Mouse (Mus musculus) heart, postnatal 0 days (tissue): ENCODE measurements at regions not wholly inside any gene's neighbourhood (a gene's known extent, or its start where the extent isn't known, plus 50 kb on each side); places are given as distances from the start of the nearest gene placed in this dataset.

Source experiments
- ATAC-seq: fragments of 200-750 bp; cut with Nextera tagmentation; 2 replicates; pipeline ENCODE4 v1.8.0; 2017; ENCODE audit warnings: low read depth, moderate number of reproducible peaks, moderate library complexity; ENCODE audit not compliant: insufficient read depth
- DNase-seq: peaks from one replicate; pipeline ENCODE4 v3.0.0-alpha.2; 2016; ENCODE audit warnings: low spot score
- H3K27ac ChIP-seq: fragments of 300-500 bp; sonication (generic); 2 replicates; pipeline ENCODE4 v1.5.1; 2014; ENCODE audit warnings: low read depth, mild to moderate bottlenecking
- H3K27me3 ChIP-seq: fragments of 300-500 bp; sonication (generic); 2 replicates; pipeline ENCODE4 v1.6.1; 2014; ENCODE audit warnings: low read length, mixed read lengths; ENCODE audit not compliant: control insufficient read depth, insufficient read depth
- H3K36me3 ChIP-seq: fragments of 300-500 bp; sonication (generic); replicated peaks from 2 replicates; pipeline ENCODE4 v1.6.1; 2014; ENCODE audit warnings: low read length, mixed read lengths; ENCODE audit not compliant: control insufficient read depth, insufficient read depth
- H3K4me1 ChIP-seq: fragments of 300-500 bp; sonication (generic); 2 replicates; pipeline ENCODE4 v1.6.1; 2014; ENCODE audit warnings: antibody characterized with exemption; ENCODE audit not compliant: control insufficient read depth, insufficient read depth
- H3K4me2 ChIP-seq: fragments of 300-500 bp; sonication (generic); 2 replicates; pipeline ENCODE4 v1.6.1; 2014; ENCODE audit warnings: low read depth, mild to moderate bottlenecking, low read length, moderate library complexity
- H3K4me3 ChIP-seq: fragments of 300-500 bp; sonication (generic); 2 replicates; pipeline ENCODE4 v1.5.1; 2014; ENCODE audit warnings: low read depth, low read length
- H3K9ac ChIP-seq: fragments of 300-500 bp; sonication (generic); replicated peaks from 2 replicates; pipeline ENCODE4 v1.6.1; 2014; ENCODE audit warnings: low read depth, low read length, mixed read lengths
- H3K9me3 ChIP-seq: fragments of 300-500 bp; sonication (generic); replicated peaks from 2 replicates; pipeline ENCODE4 v1.6.1; 2016; ENCODE audit warnings: low read length; ENCODE audit not compliant: control insufficient read depth
- CTCF ChIP-seq: IDR thresholded peaks from 2 replicates; pipeline ENCODE4 v1.5.1; 2016; ENCODE audit warnings: antibody characterized with exemption, control low read depth, low read depth
- EP300 ChIP-seq: IDR thresholded peaks from 2 replicates; pipeline ENCODE4 v1.6.1; 2016; ENCODE audit warnings: antibody characterized with exemption, low read depth
- WGBS: fragments of 180-500 bp; shearing (Covaris S2); extraction: QIAGEN DNeasy Blood & Tissue Kit; methylation state at CpG from one replicate; pipeline ENCODE4 v1.1.7; 2014; 5-methylcytosine and 5-hydroxymethylcytosine counted together

DNA sequence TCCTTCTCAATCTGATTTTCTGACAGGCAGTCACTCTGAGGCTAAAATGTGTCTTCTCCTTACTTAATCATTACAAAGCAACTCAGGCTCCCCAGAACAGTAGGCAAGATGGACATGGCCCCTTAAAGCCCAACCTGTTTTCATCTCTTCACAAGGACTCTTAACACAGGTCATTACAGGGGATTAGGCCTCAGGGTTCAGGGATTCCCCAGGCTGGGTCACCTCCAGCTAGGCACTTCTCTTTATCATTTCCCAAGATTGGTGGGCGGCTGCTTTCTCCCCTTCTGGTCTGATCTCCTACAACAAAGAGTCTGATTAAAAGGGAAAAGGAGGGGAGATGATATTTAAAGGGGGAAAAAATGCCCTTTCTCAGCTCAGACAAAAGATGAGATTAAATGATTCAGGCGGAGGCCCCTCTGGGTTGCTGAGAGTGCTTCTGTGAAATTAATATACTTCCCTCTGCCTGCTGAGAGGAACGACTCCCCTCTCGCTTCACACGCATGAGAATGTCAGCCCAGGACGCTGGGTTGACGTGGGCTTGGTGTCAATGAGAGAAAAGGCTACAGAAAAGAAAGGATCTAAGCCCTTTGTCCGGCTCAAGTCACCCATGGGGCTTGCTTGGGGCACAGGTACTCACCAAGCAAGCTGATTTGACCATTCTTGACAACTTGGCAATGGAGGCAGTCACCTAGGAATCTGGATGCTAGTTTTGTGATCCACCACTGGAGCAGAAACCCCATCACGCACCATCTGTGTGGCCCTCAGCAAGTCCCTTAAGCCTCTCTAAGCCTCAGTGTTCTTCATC, 152.3 kb downstream of the Gsdmc2 start:
- Histone ChIP-seq H3K36me3 (no peaks in the 10 kb centered on the region), H3K27me3 (no peaks in the 10 kb centered on the region), H3K4me2 (no peak overlapping the region), H3K27ac (no peak overlapping the region), H3K9me3 (no peaks in the 10 kb centered on the region), H3K4me3 (no peak overlapping the region), H3K4me1 (no peaks in the 10 kb centered on the region), H3K9ac (no peak overlapping the region)
- no peak for TF ChIP-seq CTCF
- WGBS, result 63% methylated on average over 9 of the region's 9 CpGs
- ATAC-seq, result no peak
- DNase-seq, result no peak

DNA sequence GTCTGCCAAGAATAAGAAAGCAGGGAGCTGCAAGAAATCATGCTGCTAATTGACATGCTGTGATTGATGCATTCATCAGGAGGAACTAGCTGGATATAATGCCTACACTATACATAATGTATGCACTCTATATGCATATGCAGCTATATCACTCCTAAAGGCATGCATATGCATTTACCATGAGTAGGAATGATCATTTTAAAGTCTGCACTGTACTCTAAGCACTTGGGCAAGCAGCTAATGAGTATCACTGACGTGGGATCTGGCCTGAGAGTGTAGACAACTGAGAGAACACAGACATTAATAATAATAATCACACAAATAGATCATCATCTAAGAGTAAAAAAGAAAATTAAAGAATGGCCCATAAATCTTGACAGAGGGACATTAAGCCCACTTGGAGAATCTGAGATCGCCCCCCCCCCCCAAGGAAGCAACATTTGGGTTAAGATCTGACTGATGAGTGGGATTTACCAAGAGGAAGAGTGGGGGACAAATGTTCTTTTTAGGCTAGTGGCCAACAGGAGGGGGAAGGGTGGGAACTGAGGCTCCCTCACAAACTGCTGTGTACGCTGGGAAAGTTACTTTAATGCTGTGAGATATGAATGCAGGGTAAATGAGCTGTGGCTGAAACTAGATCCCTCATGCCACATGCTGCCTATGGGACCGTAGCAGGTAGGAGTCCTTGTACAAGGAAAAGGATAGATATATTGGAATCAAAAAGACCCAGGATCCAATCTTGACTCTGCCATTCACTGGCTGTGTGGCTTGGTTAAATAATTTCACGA, 155.0 kb downstream of the Gsdmc2 start:
- no peak for ATAC-seq

GRCm38 (mm10) chr15:63687852-63688251, 157.1 kb downstream of the Gsdmc2 start:
- Histone ChIP-seq H3K4me1 (no peaks in the 10 kb centered on the region), H3K4me3 (no peak overlapping the region), H3K27me3 (no peaks in the 10 kb centered on the region), H3K9ac (no peak overlapping the region), H3K27ac (no peak overlapping the region), H3K36me3 (no peaks in the 10 kb centered on the region), H3K4me2 (no peak overlapping the region), H3K9me3 (no peaks in the 10 kb centered on the region)
- DNase-seq (no peak), ATAC-seq (no peak)
- WGBS, result 95% methylated on average over 1 of the region's 1 CpGs
- TF ChIP-seq EP300 (no peak), CTCF (no peak)

More for the DNA sequence above, 155.0 kb downstream of the Gsdmc2 start:
- no peak overlapping the region for H3K4me3 ChIP-seq
- H3K36me3 ChIP-seq, result no peaks in the 10 kb centered on the region
- H3K27me3 ChIP-seq, result no peaks in the 10 kb centered on the region
- no peak overlapping the region for H3K27ac ChIP-seq
- no peak overlapping the region for H3K9ac ChIP-seq
- H3K4me1 ChIP-seq, result no peaks in the 10 kb centered on the region
- 81% methylated on average over 5 of the region's 5 CpGs for WGBS
- TF ChIP-seq CTCF (no peak), EP300 (no peak)
- DNase-seq, result no peak
- H3K9me3 ChIP-seq, result no peaks in the 10 kb centered on the region
- no peak overlapping the region for H3K4me2 ChIP-seq

- H3K27ac ChIP-seq, result no peak overlapping the region
- 53% methylated on average over 3 of the region's 3 CpGs for WGBS
- H3K36me3 ChIP-seq, result no peaks in the 10 kb centered on the region
- H3K9me3 ChIP-seq, result no peaks in the 10 kb centered on the region
- no peaks in the 10 kb centered on the region for H3K27me3 ChIP-seq
- TF ChIP-seq CTCF, result no peak
- TF ChIP-seq EP300, result no peak
- no peak overlapping the region for H3K4me3 ChIP-seq
- no peaks in the 10 kb centered on the region for H3K4me1 ChIP-seq
- DNase-seq (no peak), ATAC-seq (no peak)
- H3K9ac ChIP-seq, result no peak overlapping the region
- no peak overlapping the region for H3K4me2 ChIP-seq
These were observed 157.9 kb downstream of the Gsdmc2 start for GRCm38 (mm10) chr15:63686954-63687562.

GRCm38 (mm10) chr15:63679984-63680925, 164.7 kb downstream of the Gsdmc2 start:
- no peaks in the 10 kb centered on the region for H3K27me3 ChIP-seq
- ATAC-seq (no peak), DNase-seq (no peak)
- no peak for TF ChIP-seq CTCF
- no peak for TF ChIP-seq EP300
- no peak overlapping the region for H3K4me2 ChIP-seq
- no peaks in the 10 kb centered on the region for H3K9me3 ChIP-seq
- H3K36me3 ChIP-seq, result no peaks in the 10 kb centered on the region
- no peak overlapping the region for H3K4me3 ChIP-seq
- no peaks in the 10 kb centered on the region for H3K4me1 ChIP-seq
- H3K9ac ChIP-seq, result no peak overlapping the region
- H3K27ac ChIP-seq, result no peak overlapping the region
- 59% methylated on average over 3 of the region's 3 CpGs for WGBS
